Mouse (Mus musculus): ENCODE measurements around the gene Olfr995.

DNA sequence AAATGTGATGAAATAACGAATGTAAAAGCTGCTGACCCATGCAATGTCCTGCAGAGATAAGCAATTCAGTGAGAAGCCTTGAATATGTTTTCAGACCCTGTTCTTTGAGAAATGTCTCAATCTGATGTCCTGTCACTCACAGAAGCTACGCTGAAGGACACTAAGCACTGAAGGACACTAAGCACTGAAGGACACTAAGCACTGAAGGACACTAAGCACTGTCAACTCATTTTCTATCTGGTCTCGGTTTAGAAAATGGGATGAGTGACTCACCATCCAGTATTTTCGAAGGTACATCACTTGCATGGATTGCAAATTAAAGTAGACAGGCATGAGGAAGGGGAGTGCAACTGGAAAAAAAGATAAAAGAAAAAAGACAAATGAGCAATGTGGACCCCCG lies 47.0 kb upstream of the Olfr995 start:
- TF ChIP-seq POLR2A (IDR thresholded peaks at IDR 0.05; ENCODE audit: borderline replicate concordance, extremely low read depth, insufficient read depth, insufficient read length, poor library complexity, severe bottlenecking) (no peak), CTCF (IDR thresholded peaks at IDR 0.05; ENCODE audit: borderline replicate concordance, extremely low read depth, insufficient read depth, insufficient read length) (no peak)

Data from brain, embryonic 14.5 days (tissue).